Mouse (Mus musculus): ENCODE results near the gene Grwd1. TPM values are rescaled to one million over a fixed set of nuclear protein-coding genes. Genes with fewer than 3 reads are reported as not detected.

Grwd1 gene
- total RNA-seq, 1 experiment: 107 TPM

- peak overlapping the region; percentile 49 to 54 for H3K4me3 ChIP-seq (ENCODE audit: insufficient read depth in 1 of 2, low read depth in 1 of 2, low read length in 2 of 2, poor library complexity in 1 of 2, severe bottlenecking in 1 of 2)
- in situ Hi-C loops (cut with MboI; ENCODE audit: low sequenced_read_pairs in 2 of 2, unreplicated experiment in 2 of 2): loop anchor here in 1 of 2 experiments (10.0 kb wide), 1 partner anchor 66 kb away; no protein-coding TSS in a partner anchor
- peaks cover 2% of the 10 kb centered on the region; the same call in 1 of the 2 replicates for H3K36me3 ChIP-seq (ENCODE audit: control insufficient read depth, insufficient read depth, low read length, poor library complexity, severe bottlenecking)
- H3K9ac ChIP-seq (ENCODE audit: insufficient read depth, low read depth, low read length, poor library complexity, severe bottlenecking): peak overlapping the region; percentile 23; the same call in 1 of the 2 replicates
- H3K27ac ChIP-seq (ENCODE audit: insufficient read depth, low read depth, low read length, poor library complexity, severe bottlenecking): peak overlapping the region; percentile 60; the same call in 1 of the 2 replicates
- peak; percentile 88 for DNase-seq (ENCODE audit: low read depth, low spot score)
- TF ChIP-seq HCFC1 (IDR thresholded peaks at IDR 0.05; ENCODE audit: borderline replicate concordance, insufficient read depth, low read length): no peak
- no peak for TF ChIP-seq MAFK (IDR thresholded peaks at IDR 0.05; ENCODE audit: insufficient read depth, low read depth, low read length)
- no peak for TF ChIP-seq ZC3H11A (IDR thresholded peaks at IDR 0.05; ENCODE audit: borderline replicate concordance, low read depth, low read length)
- no peak for TF ChIP-seq ZNF384 (IDR thresholded peaks at IDR 0.05; ENCODE audit: low read depth, low read length)
- TF ChIP-seq CHD2 (IDR thresholded peaks at IDR 0.05; ENCODE audit: low read depth, low read length): no peak
- H3K9me3 ChIP-seq (ENCODE audit: control insufficient read depth, insufficient read depth, low read depth, low read length): no peaks in the 10 kb centered on the region
- H3K4me1 ChIP-seq (ENCODE audit: control insufficient read depth in 2 of 2, insufficient read depth in 2 of 2, low read length in 2 of 2, poor library complexity in 1 of 2): peaks cover 6 to 23% of the 10 kb centered on the region in 2 experiments; a peak in 2 of 4 replicates
Measured at GRCm38 (mm10) chr7:45800546-45801204, 30.1 kb downstream of the Grwd1 start.

GRCm38 (mm10) chr7:45800001-45800400, 30.7 kb downstream of the Grwd1 start:
- H3K27ac ChIP-seq (ENCODE audit: insufficient read depth, low read depth, low read length, poor library complexity, severe bottlenecking): peak overlapping the region; percentile 72; the same call in 1 of the 2 replicates
- H3K9ac ChIP-seq (ENCODE audit: insufficient read depth, low read depth, low read length, poor library complexity, severe bottlenecking): peak overlapping the region; percentile 27; the same call in 1 of the 2 replicates
- H3K36me3 ChIP-seq (ENCODE audit: control insufficient read depth, insufficient read depth, low read length, poor library complexity, severe bottlenecking): peaks cover 2% of the 10 kb centered on the region; the same call in 1 of the 2 replicates
- peaks cover 6 to 26% of the 10 kb centered on the region in 2 experiments; a peak in 2 of 4 replicates for H3K4me1 ChIP-seq (ENCODE audit: control insufficient read depth in 2 of 2, insufficient read depth in 2 of 2, low read length in 2 of 2, poor library complexity in 1 of 2)
- TF ChIP-seq MAFK (IDR thresholded peaks at IDR 0.05; ENCODE audit: insufficient read depth, low read depth, low read length): no peak
- TF ChIP-seq ZC3H11A (IDR thresholded peaks at IDR 0.05; ENCODE audit: borderline replicate concordance, low read depth, low read length): no peak
- TF ChIP-seq CHD2 (IDR thresholded peaks at IDR 0.05; ENCODE audit: low read depth, low read length): no peak
- TF ChIP-seq HCFC1 (IDR thresholded peaks at IDR 0.05; ENCODE audit: borderline replicate concordance, insufficient read depth, low read length): no peak
- TF ChIP-seq ZNF384 (IDR thresholded peaks at IDR 0.05; ENCODE audit: low read depth, low read length): no peak
- no peaks in the 10 kb centered on the region for H3K9me3 ChIP-seq (ENCODE audit: control insufficient read depth, insufficient read depth, low read depth, low read length)
- DNase-seq (ENCODE audit: low read depth, low spot score): no peak
- in situ Hi-C loops (cut with MboI; ENCODE audit: low sequenced_read_pairs in 2 of 2, unreplicated experiment in 2 of 2): loop anchor here in 1 of 2 experiments (10.0 kb wide), 1 partner anchor 65 kb away; no protein-coding TSS in a partner anchor
- H3K4me3 ChIP-seq (ENCODE audit: insufficient read depth in 1 of 2, low read depth in 1 of 2, low read length in 2 of 2, poor library complexity in 1 of 2, severe bottlenecking in 1 of 2): peak overlapping the region in 1 of 2 experiments; percentile 49; a peak in 2 of 4 replicates

GRCm38 (mm10) chr7:45798931-45799330, 31.8 kb downstream of the Grwd1 start:
- Histone ChIP-seq H3K27ac (ENCODE audit: insufficient read depth, low read depth, low read length, poor library complexity, severe bottlenecking) (no peak overlapping the region), H3K9ac (ENCODE audit: insufficient read depth, low read depth, low read length, poor library complexity, severe bottlenecking) (no peak overlapping the region), H3K9me3 (ENCODE audit: control insufficient read depth, insufficient read depth, low read depth, low read length) (no peaks in the 10 kb centered on the region), H3K36me3 (ENCODE audit: control insufficient read depth, insufficient read depth, low read length, poor library complexity, severe bottlenecking) (peaks cover 2% of the 10 kb centered on the region; the same call in 1 of the 2 replicates), H3K4me1 (ENCODE audit: control insufficient read depth in 2 of 2, insufficient read depth in 2 of 2, low read length in 2 of 2, poor library complexity in 1 of 2) (peaks cover 6 to 26% of the 10 kb centered on the region in 2 experiments; a peak in 2 of 4 replicates), H3K4me3 (ENCODE audit: insufficient read depth in 1 of 2, low read depth in 1 of 2, low read length in 2 of 2, poor library complexity in 1 of 2, severe bottlenecking in 1 of 2) (no peak overlapping the region)
- no peak for DNase-seq (ENCODE audit: low read depth, low spot score)
- no peak for TF ChIP-seq ZC3H11A (IDR thresholded peaks at IDR 0.05; ENCODE audit: borderline replicate concordance, low read depth, low read length)
- TF ChIP-seq MAFK (IDR thresholded peaks at IDR 0.05; ENCODE audit: insufficient read depth, low read depth, low read length): no peak
- no peak for TF ChIP-seq ZNF384 (IDR thresholded peaks at IDR 0.05; ENCODE audit: low read depth, low read length)
- no peak for TF ChIP-seq HCFC1 (IDR thresholded peaks at IDR 0.05; ENCODE audit: borderline replicate concordance, insufficient read depth, low read length)
- TF ChIP-seq CHD2 (IDR thresholded peaks at IDR 0.05; ENCODE audit: low read depth, low read length): no peak
- in situ Hi-C loops (cut with MboI; ENCODE audit: low sequenced_read_pairs in 2 of 2, unreplicated experiment in 2 of 2): no loop called here

- TF ChIP-seq HCFC1 (IDR thresholded peaks at IDR 0.05; ENCODE audit: borderline replicate concordance, insufficient read depth, low read length) (no peak), MAFK (IDR thresholded peaks at IDR 0.05; ENCODE audit: insufficient read depth, low read depth, low read length) (no peak), ZC3H11A (IDR thresholded peaks at IDR 0.05; ENCODE audit: borderline replicate concordance, low read depth, low read length) (no peak), ZNF384 (IDR thresholded peaks at IDR 0.05; ENCODE audit: low read depth, low read length) (no peak), CHD2 (IDR thresholded peaks at IDR 0.05; ENCODE audit: low read depth, low read length) (no peak)
- H3K4me3 ChIP-seq (ENCODE audit: insufficient read depth in 1 of 2, low read depth in 1 of 2, low read length in 2 of 2, poor library complexity in 1 of 2, severe bottlenecking in 1 of 2): peak overlapping the region; percentile 64 to 75
- in situ Hi-C loops (cut with MboI; ENCODE audit: low sequenced_read_pairs in 2 of 2, unreplicated experiment in 2 of 2): no loop called here
- no peak for DNase-seq (ENCODE audit: low read depth, low spot score)
- peak overlapping the region; percentile 45; the same call in 1 of the 2 replicates for H3K9ac ChIP-seq (ENCODE audit: insufficient read depth, low read depth, low read length, poor library complexity, severe bottlenecking)
- H3K27ac ChIP-seq (ENCODE audit: insufficient read depth, low read depth, low read length, poor library complexity, severe bottlenecking): no peak overlapping the region
- peaks cover 6 to 28% of the 10 kb centered on the region in 2 experiments; a peak in 2 of 4 replicates for H3K4me1 ChIP-seq (ENCODE audit: control insufficient read depth in 2 of 2, insufficient read depth in 2 of 2, low read length in 2 of 2, poor library complexity in 1 of 2)
- no peaks in the 10 kb centered on the region for H3K9me3 ChIP-seq (ENCODE audit: control insufficient read depth, insufficient read depth, low read depth, low read length)
- peaks cover 2% of the 10 kb centered on the region; the same call in 1 of the 2 replicates for H3K36me3 ChIP-seq (ENCODE audit: control insufficient read depth, insufficient read depth, low read length, poor library complexity, severe bottlenecking)
Measured at GRCm38 (mm10) chr7:45798511-45798836, 32.3 kb downstream of the Grwd1 start.

All from ES-E14 (cell line).